ENCODE assay signal across 8 mouse cellular contexts in the genomic region with DNA sequence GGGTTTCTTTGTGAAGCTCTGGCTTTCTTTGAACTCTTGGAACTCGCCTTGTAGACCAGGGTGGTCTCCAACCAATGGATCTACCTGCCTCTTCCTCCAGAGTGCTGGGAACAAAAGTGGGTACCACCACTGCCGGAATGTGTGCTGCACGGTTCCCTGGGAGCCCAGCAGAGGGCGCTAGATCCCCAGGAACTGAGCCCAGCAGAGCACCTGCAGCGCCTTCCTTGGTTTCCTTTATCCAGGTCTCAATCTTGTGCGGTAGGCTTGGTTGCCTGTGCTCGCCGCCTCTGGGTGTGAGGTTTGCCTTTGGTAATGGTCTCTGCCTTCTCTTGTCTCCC. TPM values are rescaled to one million over a fixed set of nuclear protein-coding genes. Genes with fewer than 3 reads are reported as not detected.
DNase-seq lines count a peak whose midpoint lies in the region; ATAC-seq and TF ChIP-seq lines count a peak whose summit lies in the region.

No protein-coding gene starts in this region.

- H3K27ac ChIP-seq in forebrain, embryonic 14.5 days (ENCODE audit: low read depth, low read length): no peak overlapping the region
- H3K27ac ChIP-seq in forebrain, embryonic 12.5 days: no peak overlapping the region
- H3K27ac ChIP-seq in heart, adult 2 months: peak overlapping the region; percentile 83
- no peak overlapping the region for H3K27ac ChIP-seq in stomach, postnatal 0 days (replicated peaks)

- no peaks in the 10 kb centered on the region for H3K9me3 ChIP-seq in forebrain, embryonic 14.5 days (replicated peaks; ENCODE audit: control insufficient read depth, low read length)
- H3K9me3 ChIP-seq in forebrain, embryonic 12.5 days: no peaks in the 10 kb centered on the region
- H3K9me3 ChIP-seq in stomach, postnatal 0 days (ENCODE audit: control insufficient read depth, low read length): no peaks in the 10 kb centered on the region

- no peak for ATAC-seq in forebrain, embryonic 14.5 days
- no peak for ATAC-seq in forebrain, embryonic 12.5 days (ENCODE audit: low FRiP score)
- peak; percentile 48; the same call in 1 of the 2 replicates for ATAC-seq in stomach, postnatal 0 days (ENCODE audit: low FRiP score, low TSS enrichment)

- H3K27me3 ChIP-seq in forebrain, embryonic 14.5 days (replicated peaks; ENCODE audit: control insufficient read depth, insufficient read depth, low read length): no peaks in the 10 kb centered on the region
- H3K27me3 ChIP-seq in forebrain, embryonic 12.5 days: no peaks in the 10 kb centered on the region
- H3K27me3 ChIP-seq in heart, adult 2 months (ENCODE audit: control insufficient read depth, insufficient read depth, low read length): no peaks in the 10 kb centered on the region
- no peaks in the 10 kb centered on the region for H3K27me3 ChIP-seq in stomach, postnatal 0 days (ENCODE audit: control insufficient read depth, insufficient read depth, low read length)

- 10% methylated on average over 8 of the region's 8 CpGs for WGBS in forebrain, embryonic 14.5 days
- WGBS in forebrain, embryonic 12.5 days: 14% methylated on average over 8 of the region's 8 CpGs
- 26% methylated on average over 8 of the region's 8 CpGs for WGBS in heart, adult 2 months
- WGBS in stomach, postnatal 0 days: 27% methylated on average over 8 of the region's 8 CpGs

- TF ChIP-seq CTCF in heart, adult 2 months (IDR thresholded peaks at IDR 0.05): no peak; the same call in 1 of the 2 replicates
- peak; percentile 96 for TF ChIP-seq CTCF in stomach, postnatal 0 days (IDR thresholded peaks at IDR 0.05; ENCODE audit: low read depth)

- DNase-seq in forebrain, embryonic 14.5 days (ENCODE audit: low spot score): peak; percentile 64
- peak; percentile 78 for DNase-seq in R1 (ENCODE audit: low read depth, low spot score)
- DNase-seq in cerebellum, postnatal 25 days: peak; percentile 88 to 90
- DNase-seq in heart, adult 2 months: peak; percentile 76 to 85
- DNase-seq in layer of hippocampus, postnatal 36 days: peak; percentile 70 to 75
- peak; percentile 64 for DNase-seq in mesoderm, embryonic 11.5 days (ENCODE audit: low read depth, low spot score)
- DNase-seq in stomach, postnatal 0 days (ENCODE audit: low spot score): peak; percentile 80

- H3K36me3 ChIP-seq in forebrain, embryonic 14.5 days (ENCODE audit: control insufficient read depth, insufficient read depth, low read length): peaks cover 82% of the 10 kb centered on the region
- peaks cover 76% of the 10 kb centered on the region for H3K36me3 ChIP-seq in forebrain, embryonic 12.5 days (replicated peaks)
- peaks cover 17% of the 10 kb centered on the region for H3K36me3 ChIP-seq in heart, adult 2 months (ENCODE audit: control insufficient read depth, insufficient read depth, low read length)
- peaks cover 37% of the 10 kb centered on the region for H3K36me3 ChIP-seq in stomach, postnatal 0 days (ENCODE audit: control insufficient read depth, insufficient read depth, low read length)

- H3K79me2 ChIP-seq in heart, adult 2 months (replicated peaks; ENCODE audit: control insufficient read depth, insufficient read depth, low read length): no peaks in the 10 kb centered on the region

- intact Hi-C loops in heart, adult 2 months (cut with DNase I): loop anchor here (2.0 to 5.0 kb wide), 4 partner anchors 22 to 331 kb away; no protein-coding TSS in a partner anchor

- no peak overlapping the region for H3K4me3 ChIP-seq in forebrain, embryonic 14.5 days (ENCODE audit: low read depth, low read length)
- no peak overlapping the region for H3K4me3 ChIP-seq in forebrain, embryonic 12.5 days (replicated peaks)
- peak overlapping the region; percentile 28 for H3K4me3 ChIP-seq in heart, adult 2 months
- no peak overlapping the region for H3K4me3 ChIP-seq in stomach, postnatal 0 days (ENCODE audit: low read depth, low read length)

- no peaks in the 10 kb centered on the region for H3K4me1 ChIP-seq in forebrain, embryonic 14.5 days (ENCODE audit: control insufficient read depth, insufficient read depth, low read length)
- H3K4me1 ChIP-seq in forebrain, embryonic 12.5 days: no peaks in the 10 kb centered on the region
- peaks cover 23% of the 10 kb centered on the region for H3K4me1 ChIP-seq in heart, adult 2 months (ENCODE audit: control insufficient read depth, insufficient read depth, low read length)
- H3K4me1 ChIP-seq in stomach, postnatal 0 days (replicated peaks; ENCODE audit: control insufficient read depth, insufficient read depth): no peaks in the 10 kb centered on the region

- TF ChIP-seq EP300 in heart, adult 2 months (IDR thresholded peaks at IDR 0.05; ENCODE audit: insufficient read depth, low read depth, low read length): peak; percentile 61; the same call in 1 of the 2 replicates
- TF ChIP-seq EP300 in stomach, postnatal 0 days (optimal IDR thresholded peaks at IDR 0.05): no peak

- no peak overlapping the region for H3K4me2 ChIP-seq in forebrain, embryonic 14.5 days (ENCODE audit: low read length)
- H3K4me2 ChIP-seq in forebrain, embryonic 12.5 days: no peak overlapping the region
- no peak overlapping the region for H3K4me2 ChIP-seq in stomach, postnatal 0 days (replicated peaks; ENCODE audit: low read depth)

- H3K9ac ChIP-seq in forebrain, embryonic 14.5 days (ENCODE audit: low read length): no peak overlapping the region
- no peak overlapping the region for H3K9ac ChIP-seq in forebrain, embryonic 12.5 days
- H3K9ac ChIP-seq in heart, adult 2 months (ENCODE audit: low read depth, low read length): no peak overlapping the region
- H3K9ac ChIP-seq in stomach, postnatal 0 days (ENCODE audit: low read length): no peak overlapping the region

- no peak for TF ChIP-seq POLR2A in heart, adult 2 months (IDR thresholded peaks at IDR 0.05; ENCODE audit: insufficient read depth, low read depth, low read length)

RNA-seq across cellular contexts. Expression of a gene that starts 9.6 kb away (rescaled TPM):
- 95.5 and 119 TPM in 2 replicates for polyA plus RNA-seq in forebrain, embryonic 14.5 days (2014; fragmentation: Nextera tagmentation; extraction: Ambion mirVana)
- polyA plus RNA-seq in forebrain, embryonic 12.5 days (2016; fragmentation: Nextera tagmentation; extraction: Ambion mirVana): 111 and 128 TPM in 2 replicates
- total RNA-seq in heart, adult 2 months (2021): 10 to 100 TPM; 91.5 to 98.7 TPM
- 89.6 and 97.1 TPM in 2 replicates for polyA plus RNA-seq in heart, adult 2 months (2012; rRNA removed)
- 100 to 1,000 TPM; 260 to 262 TPM for total RNA-seq in layer of hippocampus, postnatal 36 days (2021)
- 147 TPM in 2 replicates for polyA plus RNA-seq in stomach, postnatal 0 days (2015; fragmentation: Nextera tagmentation; extraction: Ambion mirVana)

RNA-seq across cellular contexts. Expression of a gene that starts 20.2 kb away (rescaled TPM):
- polyA plus RNA-seq in forebrain, embryonic 14.5 days (2014; fragmentation: Nextera tagmentation; extraction: Ambion mirVana): 33.1 and 37.3 TPM in 2 replicates
- polyA plus RNA-seq in forebrain, embryonic 12.5 days (2016; fragmentation: Nextera tagmentation; extraction: Ambion mirVana): 49.2 and 50.5 TPM in 2 replicates
- 10 to 100 TPM; 25.9 to 27.1 TPM for total RNA-seq in heart, adult 2 months (2021)
- polyA plus RNA-seq in heart, adult 2 months (2012; rRNA removed): 23.2 and 25.4 TPM in 2 replicates
- 10 to 100 TPM; 28.6 to 30.5 TPM for total RNA-seq in layer of hippocampus, postnatal 36 days (2021)
- polyA plus RNA-seq in stomach, postnatal 0 days (2015; fragmentation: Nextera tagmentation; extraction: Ambion mirVana): 20.7 and 21.7 TPM in 2 replicates

RNA-seq across cellular contexts. Expression of a gene that starts 29.1 kb away (rescaled TPM):
- polyA plus RNA-seq in forebrain, embryonic 14.5 days (2014; fragmentation: Nextera tagmentation; extraction: Ambion mirVana): 146 and 157 TPM in 2 replicates
- polyA plus RNA-seq in forebrain, embryonic 12.5 days (2016; fragmentation: Nextera tagmentation; extraction: Ambion mirVana): 106 and 115 TPM in 2 replicates
- 10 to 100 TPM; 11.1 to 12.3 TPM for total RNA-seq in heart, adult 2 months (2021)
- 10.7 and 15.3 TPM in 2 replicates for polyA plus RNA-seq in heart, adult 2 months (2012; rRNA removed)
- total RNA-seq in layer of hippocampus, postnatal 36 days (2021): 10 to 100 TPM; 76.0 to 81.9 TPM
- polyA plus RNA-seq in stomach, postnatal 0 days (2015; fragmentation: Nextera tagmentation; extraction: Ambion mirVana): 23.8 and 26.0 TPM in 2 replicates

RNA-seq across cellular contexts. Expression of a gene that starts 29.6 kb away (rescaled TPM):
- polyA plus RNA-seq in forebrain, embryonic 14.5 days (2014; fragmentation: Nextera tagmentation; extraction: Ambion mirVana): 54.9 and 57.2 TPM in 2 replicates
- 60.5 and 62.6 TPM in 2 replicates for polyA plus RNA-seq in forebrain, embryonic 12.5 days (2016; fragmentation: Nextera tagmentation; extraction: Ambion mirVana)
- total RNA-seq in heart, adult 2 months (2021): 10 to 100 TPM; 23.5 to 28.0 TPM
- 19.2 and 19.8 TPM in 2 replicates for polyA plus RNA-seq in heart, adult 2 months (2012; rRNA removed)
- 10 to 100 TPM; 29.7 to 31.4 TPM for total RNA-seq in layer of hippocampus, postnatal 36 days (2021)
- polyA plus RNA-seq in stomach, postnatal 0 days (2015; fragmentation: Nextera tagmentation; extraction: Ambion mirVana): 40.5 and 41.5 TPM in 2 replicates

RNA-seq across cellular contexts. Expression of a gene that starts 47.1 kb away (rescaled TPM):
- 288 and 315 TPM in 2 replicates for polyA plus RNA-seq in forebrain, embryonic 14.5 days (2014; fragmentation: Nextera tagmentation; extraction: Ambion mirVana)
- polyA plus RNA-seq in forebrain, embryonic 12.5 days (2016; fragmentation: Nextera tagmentation; extraction: Ambion mirVana): 174 and 186 TPM in 2 replicates
- total RNA-seq in heart, adult 2 months (2021): 10 to 100 TPM; 85.4 to 91.4 TPM
- 39.2 and 70.9 TPM in 2 replicates for polyA plus RNA-seq in heart, adult 2 months (2012; rRNA removed)
- total RNA-seq in layer of hippocampus, postnatal 36 days (2021): 100 to 1,000 TPM; 173 to 175 TPM
- 187 and 191 TPM in 2 replicates for polyA plus RNA-seq in stomach, postnatal 0 days (2015; fragmentation: Nextera tagmentation; extraction: Ambion mirVana)
